Mouse (Mus musculus): ENCODE results near the gene Dzank1. TPM values are rescaled to one million over a fixed set of nuclear protein-coding genes. Genes with fewer than 3 reads are reported as not detected.

Dzank1 gene
- polyA plus RNA-seq, 1 experiment from 2014 or later: 1.4 TPM

DNA sequence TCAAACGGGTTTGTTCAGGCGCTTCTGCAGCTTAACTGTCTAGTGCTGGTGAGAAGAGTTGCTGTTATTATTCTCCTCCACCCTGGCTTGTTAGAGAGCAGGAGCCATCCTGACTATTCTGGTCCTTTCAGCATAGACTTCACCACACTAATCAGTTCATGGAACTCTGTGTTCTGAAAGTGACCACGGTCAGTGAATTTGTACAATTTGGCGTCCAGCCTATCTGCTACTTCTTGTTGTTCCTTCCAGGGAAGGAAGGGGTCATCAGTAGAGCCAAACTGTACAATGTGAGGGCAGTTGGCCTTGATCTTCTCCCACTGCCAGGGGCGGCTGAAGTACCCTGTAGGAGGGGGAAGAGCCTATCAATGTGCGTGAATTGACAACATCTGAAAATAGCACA, 16.5 kb upstream of the Dzank1 start:
- Histone ChIP-seq H3K4me1 (ENCODE audit: insufficient read depth, low read length) (peaks cover 19% of the 10 kb centered on the region), H3K27me3 (ENCODE audit: insufficient read depth, low read length) (no peaks in the 10 kb centered on the region), H3K9ac (replicated peaks; ENCODE audit: low read length) (no peak overlapping the region), H3K36me3 (ENCODE audit: insufficient read depth, low read length) (peaks cover 60% of the 10 kb centered on the region), H3K27ac (ENCODE audit: low read length) (peak overlapping the region; percentile 90), H3K9me3 (ENCODE audit: low read length) (no peaks in the 10 kb centered on the region), H3K4me3 (ENCODE audit: low read length) (no peak overlapping the region), H3K4me2 (replicated peaks; ENCODE audit: low read depth, low read length) (no peak overlapping the region)
- 89% methylated on average over 6 of the region's 6 CpGs for WGBS
- ATAC-seq (ENCODE audit: low FRiP score, low TSS enrichment): no peak

DNA sequence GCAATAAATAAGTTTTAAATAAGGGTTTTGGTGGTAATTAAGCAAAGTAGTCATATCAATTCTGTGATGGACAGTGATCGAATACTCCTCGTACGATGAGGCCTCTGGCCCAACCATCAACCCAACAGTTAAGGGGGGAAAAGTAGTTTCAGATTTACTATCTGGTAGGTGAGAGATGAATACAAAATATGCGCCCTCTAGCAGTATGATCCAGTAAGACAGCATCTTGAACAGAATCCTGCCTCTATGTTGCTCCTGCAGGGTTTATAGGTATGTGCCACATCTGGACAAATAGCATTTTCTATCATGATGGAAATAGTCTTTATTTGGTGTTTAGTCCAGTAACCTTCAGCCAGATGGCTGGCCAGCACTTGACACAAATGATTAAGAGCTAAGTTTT, 14.0 kb upstream of the Dzank1 start:
- Histone ChIP-seq H3K4me1 (ENCODE audit: insufficient read depth, low read length) (peaks cover 11% of the 10 kb centered on the region), H3K9ac (replicated peaks; ENCODE audit: low read length) (no peak overlapping the region), H3K4me3 (ENCODE audit: low read length) (no peak overlapping the region), H3K4me2 (replicated peaks; ENCODE audit: low read depth, low read length) (no peak overlapping the region), H3K9me3 (ENCODE audit: low read length) (no peaks in the 10 kb centered on the region), H3K36me3 (ENCODE audit: insufficient read depth, low read length) (peaks cover 65% of the 10 kb centered on the region), H3K27ac (ENCODE audit: low read length) (no peak overlapping the region), H3K27me3 (ENCODE audit: insufficient read depth, low read length) (no peaks in the 10 kb centered on the region)
- 93% methylated on average over 4 of the region's 4 CpGs for WGBS
- no peak for ATAC-seq (ENCODE audit: low FRiP score, low TSS enrichment)

DNA sequence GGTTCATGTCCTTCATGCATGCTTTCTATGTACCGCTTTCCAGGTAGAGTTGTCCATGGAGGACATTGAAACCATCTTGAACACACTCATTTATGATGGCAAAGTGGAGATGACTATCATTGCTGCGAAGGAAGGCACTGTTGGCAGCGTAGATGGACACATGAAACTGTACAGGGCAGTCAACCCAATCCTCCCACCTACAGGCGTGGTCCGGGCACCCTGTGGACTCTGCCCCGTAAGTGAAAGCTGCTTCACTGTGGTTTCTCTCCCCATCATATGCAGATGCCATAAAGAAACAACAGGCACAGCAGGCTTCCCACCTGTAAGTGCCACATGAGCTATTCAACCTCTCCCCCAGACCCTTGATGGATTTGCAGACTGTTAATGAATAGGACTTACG, 9.9 kb upstream of the Dzank1 start:
- Histone ChIP-seq H3K4me2 (replicated peaks; ENCODE audit: low read depth, low read length) (no peak overlapping the region), H3K27ac (ENCODE audit: low read length) (no peak overlapping the region), H3K4me3 (ENCODE audit: low read length) (no peak overlapping the region), H3K9me3 (ENCODE audit: low read length) (no peaks in the 10 kb centered on the region), H3K9ac (replicated peaks; ENCODE audit: low read length) (no peak overlapping the region), H3K27me3 (ENCODE audit: insufficient read depth, low read length) (no peaks in the 10 kb centered on the region), H3K36me3 (ENCODE audit: insufficient read depth, low read length) (peaks cover 73% of the 10 kb centered on the region), H3K4me1 (ENCODE audit: insufficient read depth, low read length) (no peaks in the 10 kb centered on the region)
- WGBS: 83% methylated on average over 7 of the region's 7 CpGs
- ATAC-seq (ENCODE audit: low FRiP score, low TSS enrichment): no peak

- Histone ChIP-seq H3K27me3 (ENCODE audit: insufficient read depth, low read length) (no peaks in the 10 kb centered on the region), H3K9ac (replicated peaks; ENCODE audit: low read length) (peak overlapping the region; percentile 88), H3K36me3 (ENCODE audit: insufficient read depth, low read length) (peaks cover 10% of the 10 kb centered on the region), H3K4me3 (ENCODE audit: low read length) (peak overlapping the region; percentile 86), H3K4me1 (ENCODE audit: insufficient read depth, low read length) (peaks cover 16% of the 10 kb centered on the region), H3K27ac (ENCODE audit: low read length) (peak overlapping the region; percentile 93), H3K4me2 (replicated peaks; ENCODE audit: low read depth, low read length) (peak overlapping the region; percentile 78), H3K9me3 (ENCODE audit: low read length) (no peaks in the 10 kb centered on the region)
- WGBS: under 1% methylated on average over 24 of the region's 25 CpGs
- ATAC-seq (ENCODE audit: low FRiP score, low TSS enrichment): peak; percentile 55
Observed at GRCm38 (mm10) chr2:144527821-144528174, 584 bp upstream of the Dzank1 start.

- H3K4me3 ChIP-seq (ENCODE audit: low read length): no peak overlapping the region
- no peaks in the 10 kb centered on the region for H3K36me3 ChIP-seq (ENCODE audit: insufficient read depth, low read length)
- H3K9me3 ChIP-seq (ENCODE audit: low read length): no peaks in the 10 kb centered on the region
- H3K4me1 ChIP-seq (ENCODE audit: insufficient read depth, low read length): peaks cover 16% of the 10 kb centered on the region
- no peak overlapping the region for H3K27ac ChIP-seq (ENCODE audit: low read length)
- 52% methylated on average over 10 of the region's 10 CpGs for whole genome bisulfite sequencing
- H3K9ac ChIP-seq (replicated peaks; ENCODE audit: low read length): no peak overlapping the region
- ATAC-seq (ENCODE audit: low FRiP score, low TSS enrichment): no peak
- H3K4me2 ChIP-seq (replicated peaks; ENCODE audit: low read depth, low read length): no peak overlapping the region
- no peaks in the 10 kb centered on the region for H3K27me3 ChIP-seq (ENCODE audit: insufficient read depth, low read length)
Observed at GRCm38 (mm10) chr2:144525856-144526255, 1.4 kb downstream of the Dzank1 start.

- Histone ChIP-seq H3K9ac (replicated peaks; ENCODE audit: low read length) (no peak overlapping the region), H3K4me1 (ENCODE audit: insufficient read depth, low read length) (no peaks in the 10 kb centered on the region), H3K27me3 (ENCODE audit: insufficient read depth, low read length) (no peaks in the 10 kb centered on the region), H3K36me3 (ENCODE audit: insufficient read depth, low read length) (no peaks in the 10 kb centered on the region), H3K27ac (ENCODE audit: low read length) (no peak overlapping the region), H3K4me3 (ENCODE audit: low read length) (no peak overlapping the region), H3K4me2 (replicated peaks; ENCODE audit: low read depth, low read length) (no peak overlapping the region), H3K9me3 (ENCODE audit: low read length) (no peaks in the 10 kb centered on the region)
- no peak for ATAC-seq (ENCODE audit: low FRiP score, low TSS enrichment)
- WGBS: 76% methylated on average over 3 of the region's 3 CpGs
Observed at GRCm38 (mm10) chr2:144519772-144520171, 7.4 kb downstream of the Dzank1 start.

DNA sequence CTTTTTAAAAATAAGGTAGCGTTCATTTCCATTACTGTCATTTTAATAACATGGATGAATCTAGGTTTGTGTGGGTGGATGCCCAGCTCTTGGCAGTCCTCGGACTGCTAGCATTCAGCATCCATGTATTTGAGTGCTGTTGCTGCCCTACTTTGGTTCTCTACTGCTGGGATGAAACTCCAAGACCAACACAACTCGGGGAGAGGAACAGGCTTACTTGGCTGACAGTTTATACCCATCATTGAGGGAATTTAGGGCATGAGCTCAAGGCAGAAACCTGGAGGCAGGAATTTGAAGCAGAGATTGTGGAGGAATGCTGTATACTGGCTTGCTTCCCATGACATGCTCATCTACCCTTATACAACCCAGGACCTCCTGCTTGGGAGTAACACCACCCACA, 12.6 kb downstream of the Dzank1 start:
- WGBS: 80% methylated on average over 3 of the region's 3 CpGs
- no peak overlapping the region for H3K4me3 ChIP-seq (ENCODE audit: low read length)
- no peaks in the 10 kb centered on the region for H3K36me3 ChIP-seq (ENCODE audit: insufficient read depth, low read length)
- no peaks in the 10 kb centered on the region for H3K4me1 ChIP-seq (ENCODE audit: insufficient read depth, low read length)
- no peaks in the 10 kb centered on the region for H3K27me3 ChIP-seq (ENCODE audit: insufficient read depth, low read length)
- no peaks in the 10 kb centered on the region for H3K9me3 ChIP-seq (ENCODE audit: low read length)
- H3K4me2 ChIP-seq (replicated peaks; ENCODE audit: low read depth, low read length): no peak overlapping the region
- no peak overlapping the region for H3K9ac ChIP-seq (replicated peaks; ENCODE audit: low read length)
- no peak overlapping the region for H3K27ac ChIP-seq (ENCODE audit: low read length)
- ATAC-seq (ENCODE audit: low FRiP score, low TSS enrichment): no peak

DNA sequence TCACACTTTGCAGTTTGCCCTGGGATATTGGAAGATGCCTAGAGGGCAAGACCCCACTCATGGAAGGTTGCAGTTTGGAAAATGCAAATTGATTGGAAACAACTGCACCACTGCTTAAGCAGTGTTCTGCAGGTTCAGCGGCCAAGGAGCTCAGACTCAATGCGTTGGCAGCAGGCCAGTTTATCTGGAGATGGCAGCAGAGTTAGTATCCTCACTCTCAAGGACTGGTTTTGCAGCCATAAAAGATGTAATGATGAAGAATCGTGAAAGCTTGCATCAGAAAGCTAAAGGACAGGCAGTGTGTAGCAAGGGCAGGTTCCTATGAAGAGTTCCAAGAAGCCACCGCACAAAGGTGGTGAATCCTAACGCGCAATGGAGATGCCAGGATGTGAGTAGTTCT, 25.1 kb downstream of the Dzank1 start:
- H3K9ac ChIP-seq (replicated peaks; ENCODE audit: low read length): no peak overlapping the region
- H3K4me3 ChIP-seq (ENCODE audit: low read length): no peak overlapping the region
- ATAC-seq (ENCODE audit: low FRiP score, low TSS enrichment): no peak
- H3K27me3 ChIP-seq (ENCODE audit: insufficient read depth, low read length): no peaks in the 10 kb centered on the region
- H3K9me3 ChIP-seq (ENCODE audit: low read length): no peaks in the 10 kb centered on the region
- H3K27ac ChIP-seq (ENCODE audit: low read length): no peak overlapping the region
- H3K4me1 ChIP-seq (ENCODE audit: insufficient read depth, low read length): no peaks in the 10 kb centered on the region
- no peak overlapping the region for H3K4me2 ChIP-seq (replicated peaks; ENCODE audit: low read depth, low read length)
- 83% methylated on average over 6 of the region's 6 CpGs for WGBS
- no peaks in the 10 kb centered on the region for H3K36me3 ChIP-seq (ENCODE audit: insufficient read depth, low read length)

DNA sequence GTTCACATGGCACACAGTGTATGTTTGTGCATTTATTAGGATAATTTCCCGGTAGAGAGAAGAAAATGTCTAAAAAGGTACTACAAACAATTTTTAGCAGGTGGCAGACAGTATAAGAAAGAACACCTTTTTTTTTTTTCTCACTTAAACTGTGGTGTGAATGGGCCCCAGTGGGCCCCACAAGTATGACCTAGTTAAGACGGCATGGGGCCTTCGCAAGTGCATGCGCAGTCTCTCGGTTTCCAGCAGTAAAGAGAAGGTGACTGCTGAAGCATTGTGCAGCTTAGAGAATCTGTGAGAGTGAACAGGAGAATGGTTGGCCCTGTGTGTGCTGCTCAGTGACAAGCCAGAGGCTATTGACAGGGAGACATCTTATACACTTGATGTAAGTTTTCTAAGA, 37.9 kb downstream of the Dzank1 start:
- no peak for ATAC-seq (ENCODE audit: low FRiP score, low TSS enrichment)
- Histone ChIP-seq H3K27ac (ENCODE audit: low read length) (no peak overlapping the region), H3K36me3 (ENCODE audit: insufficient read depth, low read length) (no peaks in the 10 kb centered on the region), H3K4me1 (ENCODE audit: insufficient read depth, low read length) (no peaks in the 10 kb centered on the region), H3K4me3 (ENCODE audit: low read length) (no peak overlapping the region), H3K9ac (replicated peaks; ENCODE audit: low read length) (no peak overlapping the region), H3K4me2 (replicated peaks; ENCODE audit: low read depth, low read length) (no peak overlapping the region), H3K27me3 (ENCODE audit: insufficient read depth, low read length) (no peaks in the 10 kb centered on the region), H3K9me3 (ENCODE audit: low read length) (no peaks in the 10 kb centered on the region)
- 86% methylated on average over 5 of the region's 5 CpGs for WGBS

DNA sequence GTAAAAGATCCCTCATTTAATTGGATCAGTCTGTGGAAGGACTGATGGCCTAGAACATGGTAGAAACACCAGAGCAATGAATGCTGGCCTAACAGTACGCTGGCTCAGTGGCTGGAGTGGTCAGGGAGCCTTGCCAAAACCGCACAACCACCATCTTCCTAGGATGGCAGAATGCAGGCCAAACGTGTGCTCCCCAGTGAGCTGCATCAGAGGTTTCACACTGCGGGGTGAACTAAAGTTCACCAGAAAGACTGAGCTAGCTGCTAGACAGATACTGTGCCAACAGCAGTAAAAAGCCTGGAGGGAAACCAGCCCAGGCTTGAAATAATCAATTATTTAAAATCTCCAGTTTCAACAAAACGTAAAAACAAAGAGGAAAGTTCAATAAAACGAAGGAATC, 39.7 kb downstream of the Dzank1 start:
- Histone ChIP-seq H3K4me1 (ENCODE audit: insufficient read depth, low read length) (no peaks in the 10 kb centered on the region), H3K36me3 (ENCODE audit: insufficient read depth, low read length) (no peaks in the 10 kb centered on the region), H3K4me2 (replicated peaks; ENCODE audit: low read depth, low read length) (no peak overlapping the region), H3K9ac (replicated peaks; ENCODE audit: low read length) (no peak overlapping the region), H3K4me3 (ENCODE audit: low read length) (no peak overlapping the region), H3K9me3 (ENCODE audit: low read length) (no peaks in the 10 kb centered on the region), H3K27ac (ENCODE audit: low read length) (no peak overlapping the region), H3K27me3 (ENCODE audit: insufficient read depth, low read length) (no peaks in the 10 kb centered on the region)
- ATAC-seq (ENCODE audit: low FRiP score, low TSS enrichment): no peak
- WGBS: 49% methylated on average over 6 of the region's 6 CpGs

GRCm38 (mm10) chr2:144485439-144485838, 41.8 kb downstream of the Dzank1 start:
- H3K9ac ChIP-seq (replicated peaks; ENCODE audit: low read length): no peak overlapping the region
- no peak overlapping the region for H3K4me3 ChIP-seq (ENCODE audit: low read length)
- H3K9me3 ChIP-seq (ENCODE audit: low read length): no peaks in the 10 kb centered on the region
- 80% methylated on average over 7 of the region's 7 CpGs for WGBS
- no peak for ATAC-seq (ENCODE audit: low FRiP score, low TSS enrichment)
- H3K4me1 ChIP-seq (ENCODE audit: insufficient read depth, low read length): no peaks in the 10 kb centered on the region
- H3K27ac ChIP-seq (ENCODE audit: low read length): no peak overlapping the region
- no peaks in the 10 kb centered on the region for H3K27me3 ChIP-seq (ENCODE audit: insufficient read depth, low read length)
- H3K4me2 ChIP-seq (replicated peaks; ENCODE audit: low read depth, low read length): no peak overlapping the region
- no peaks in the 10 kb centered on the region for H3K36me3 ChIP-seq (ENCODE audit: insufficient read depth, low read length)
